Mouse (Mus musculus) lung, adult 2 months (tissue): ENCODE data around the gene Neu3.

Experiments
- CTCF ChIP-seq: fragments of 200-500 bp; IDR thresholded peaks from 2 replicates; pipeline ENCODE4 v1.5.1; 2011; ENCODE audit warnings: mild to moderate bottlenecking, low read length, control low read depth; ENCODE audit not compliant: insufficient read depth
- POLR2A ChIP-seq: fragments of 200-500 bp; IDR thresholded peaks from 2 replicates; pipeline ENCODE4 v1.6.1; 2011; ENCODE audit warnings: low read depth, mild to moderate bottlenecking, control low read depth, low read length, borderline replicate concordance; ENCODE audit errors: extremely low read depth

- TF ChIP-seq CTCF: no peak
- TF ChIP-seq POLR2A: no peak
Measured at GRCm38 (mm10) chr7:99865219-99865618, 37.0 kb upstream of the Neu3 start.
